Mouse (Mus musculus): Measurements from ENCODE around the gene Adamts2. TPM values are rescaled to one million over a fixed set of nuclear protein-coding genes. Genes with fewer than 3 reads are reported as not detected.

Gene Adamts2
- total RNA-seq (2014; rRNA removed) (1.4 and 2.1 TPM in 2 replicates), polyA plus RNA-seq (2012; rRNA removed) (2.3 and 2.6 TPM in 2 replicates)

DNA sequence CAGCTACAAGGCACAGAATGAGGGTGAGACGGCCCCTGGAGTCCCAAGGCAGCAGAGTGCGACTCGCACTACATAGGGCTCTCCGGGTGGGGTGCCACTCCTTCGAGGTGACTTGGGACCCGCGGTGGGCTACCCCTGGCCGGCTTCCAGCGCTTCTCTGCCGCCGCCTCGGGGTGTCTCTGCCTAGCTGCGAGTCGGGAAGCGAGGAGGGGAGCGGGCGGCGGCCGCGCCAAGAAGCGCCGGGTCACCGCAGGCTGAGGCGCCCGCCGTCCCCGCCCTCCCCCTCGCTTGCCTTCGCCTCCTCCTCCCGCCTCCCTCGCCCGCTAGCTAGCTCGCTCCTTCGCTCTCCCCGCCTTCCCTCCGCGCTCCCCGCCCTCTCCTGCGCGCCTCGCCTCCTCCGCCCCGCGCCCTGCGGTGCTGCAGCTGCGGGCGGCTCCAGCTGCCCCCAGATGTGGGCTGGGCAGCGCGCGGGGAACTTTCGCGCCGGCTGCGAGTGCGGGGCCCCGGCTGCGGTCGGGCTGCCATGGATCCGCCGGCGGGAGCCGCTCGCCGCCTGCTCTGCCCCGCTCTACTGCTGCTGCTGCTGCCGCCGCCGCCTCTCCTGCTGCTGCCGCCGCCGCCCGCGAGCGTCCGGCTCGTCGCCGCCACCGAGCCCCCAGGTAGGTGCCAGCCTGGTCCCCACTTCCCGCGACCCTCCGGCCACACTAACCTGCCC, at the start of gene Adamts2:
Gene Adamts2, plus strand, starts transcription at position 444 of the 715 bp plus-strand sequence.
- WGBS, result 2% methylated on average over 71 of the region's 82 CpGs
- Histone ChIP-seq H3K4me3 (ENCODE audit: insufficient read depth, low read depth, low read length) (peak within 1 kb of the TSS; percentile 57), H3K27me3 (ENCODE audit: control insufficient read depth, insufficient read depth, low read length) (peaks cover 22% of the 10 kb centered on the region), H3K27ac (replicated peaks; ENCODE audit: insufficient read depth, low read depth, low read length) (no peak within 1 kb of the TSS), H3K9ac (ENCODE audit: low read depth, low read length) (peak within 1 kb of the TSS; percentile 64), H3K4me1 (ENCODE audit: control insufficient read depth, insufficient read depth, low read length) (no peaks in the 10 kb centered on the region), H3K36me3 (ENCODE audit: control insufficient read depth, insufficient read depth, low read length) (no peaks in the 10 kb centered on the region), H3K79me2 (ENCODE audit: control insufficient read depth, insufficient read depth, low read length) (no peaks in the 10 kb centered on the region)
- TF ChIP-seq CTCF (IDR thresholded peaks at IDR 0.05; ENCODE audit: low read depth, low read length) (no peak), POLR2A (IDR thresholded peaks at IDR 0.05; ENCODE audit: extremely low read depth, insufficient read depth, low read length) (no peak)
- no peak for DNase-seq (ENCODE audit: extremely low read depth, low read depth, low spot score)

GRCm38 (mm10) chr11:50557064-50557463, 44.8 kb upstream of the Adamts2 start:
- no peaks in the 10 kb centered on the region for H3K4me1 ChIP-seq (ENCODE audit: control insufficient read depth, insufficient read depth, low read length)
- H3K9ac ChIP-seq (ENCODE audit: low read depth, low read length), result no peak overlapping the region
- no peaks in the 10 kb centered on the region for H3K36me3 ChIP-seq (ENCODE audit: control insufficient read depth, insufficient read depth, low read length)
- H3K27me3 ChIP-seq (ENCODE audit: control insufficient read depth, insufficient read depth, low read length), result no peaks in the 10 kb centered on the region
- WGBS, result 92% methylated on average over 3 of the region's 3 CpGs
- H3K27ac ChIP-seq (replicated peaks; ENCODE audit: insufficient read depth, low read depth, low read length), result no peak overlapping the region
- no peak for DNase-seq (ENCODE audit: extremely low read depth, low read depth, low spot score)
- H3K79me2 ChIP-seq (ENCODE audit: control insufficient read depth, insufficient read depth, low read length), result no peaks in the 10 kb centered on the region
- H3K4me3 ChIP-seq (ENCODE audit: insufficient read depth, low read depth, low read length), result no peak overlapping the region
- no peak for TF ChIP-seq CTCF (IDR thresholded peaks at IDR 0.05; ENCODE audit: low read depth, low read length)
- TF ChIP-seq POLR2A (IDR thresholded peaks at IDR 0.05; ENCODE audit: extremely low read depth, insufficient read depth, low read length), result no peak

DNA sequence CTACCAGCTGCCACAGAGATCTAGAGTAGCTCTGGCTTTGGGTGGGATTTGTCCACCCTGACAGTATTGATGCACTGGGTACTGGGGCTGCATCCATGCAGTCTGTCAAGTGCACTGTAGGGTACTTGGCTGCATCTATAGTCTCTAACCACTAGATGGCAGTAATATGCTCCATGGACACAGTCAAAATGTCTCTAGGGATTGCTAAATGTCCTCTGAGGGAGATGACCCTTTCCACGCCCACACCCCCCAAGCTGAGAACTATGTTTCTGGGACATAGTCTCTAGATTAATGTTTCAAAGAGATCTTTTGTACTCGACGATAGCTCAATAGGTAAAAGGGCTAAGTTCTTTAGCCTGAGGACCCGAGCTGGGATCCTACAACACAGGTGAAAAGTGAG, 42.8 kb upstream of the Adamts2 start:
- Histone ChIP-seq H3K79me2 (ENCODE audit: control insufficient read depth, insufficient read depth, low read length) (no peaks in the 10 kb centered on the region), H3K27ac (replicated peaks; ENCODE audit: insufficient read depth, low read depth, low read length) (no peak overlapping the region), H3K4me3 (ENCODE audit: insufficient read depth, low read depth, low read length) (no peak overlapping the region), H3K36me3 (ENCODE audit: control insufficient read depth, insufficient read depth, low read length) (no peaks in the 10 kb centered on the region), H3K4me1 (ENCODE audit: control insufficient read depth, insufficient read depth, low read length) (no peaks in the 10 kb centered on the region), H3K9ac (ENCODE audit: low read depth, low read length) (no peak overlapping the region), H3K27me3 (ENCODE audit: control insufficient read depth, insufficient read depth, low read length) (no peaks in the 10 kb centered on the region)
- peak; percentile 43 for DNase-seq (ENCODE audit: extremely low read depth, low read depth, low spot score)
- 30% methylated on average over 4 of the region's 4 CpGs for WGBS
- no peak for TF ChIP-seq POLR2A (IDR thresholded peaks at IDR 0.05; ENCODE audit: extremely low read depth, insufficient read depth, low read length)
- TF ChIP-seq CTCF (IDR thresholded peaks at IDR 0.05; ENCODE audit: low read depth, low read length), result peak; percentile 56

DNA sequence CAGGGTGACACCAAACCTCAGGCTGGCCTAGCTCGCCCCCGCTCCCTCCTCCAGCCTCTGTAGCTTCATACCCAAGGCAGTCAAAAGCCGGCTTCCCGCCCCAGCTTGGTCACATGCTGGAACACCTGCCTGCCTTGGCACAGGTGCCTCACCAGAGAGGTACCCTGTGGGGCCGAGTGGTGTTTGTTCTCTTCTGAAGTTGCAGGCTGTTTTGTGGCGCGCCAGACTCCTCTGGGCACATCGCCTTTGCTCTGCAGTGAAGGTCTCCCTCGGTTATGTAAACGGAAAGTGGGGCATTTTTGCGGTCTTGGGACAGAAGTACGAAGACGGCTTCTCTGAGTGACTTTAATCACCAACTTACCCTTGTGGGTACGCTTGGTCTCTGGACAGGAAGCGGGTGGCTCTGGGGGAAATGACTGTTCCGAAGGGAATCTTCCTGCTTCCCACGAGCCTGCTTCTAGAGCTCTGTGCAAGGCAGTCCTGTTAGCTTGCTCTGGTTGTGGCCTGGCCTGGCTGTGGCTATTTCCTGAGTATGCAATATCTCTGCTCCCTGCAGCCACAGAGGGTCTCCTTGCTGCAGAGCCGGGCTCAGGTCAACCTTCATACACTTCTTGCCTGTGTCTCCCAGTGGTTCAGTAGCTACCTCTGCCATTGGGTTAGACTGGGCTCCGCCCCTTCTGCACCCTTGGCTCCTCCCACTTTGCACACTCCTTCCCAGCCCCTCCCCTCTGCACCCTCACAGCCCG, 36.2 kb upstream of the Adamts2 start:
- H3K9ac ChIP-seq (ENCODE audit: low read depth, low read length), result no peak overlapping the region
- H3K36me3 ChIP-seq (ENCODE audit: control insufficient read depth, insufficient read depth, low read length), result no peaks in the 10 kb centered on the region
- H3K27ac ChIP-seq (replicated peaks; ENCODE audit: insufficient read depth, low read depth, low read length), result no peak overlapping the region
- no peak for DNase-seq (ENCODE audit: extremely low read depth, low read depth, low spot score)
- no peak for TF ChIP-seq POLR2A (IDR thresholded peaks at IDR 0.05; ENCODE audit: extremely low read depth, insufficient read depth, low read length)
- no peak for TF ChIP-seq CTCF (IDR thresholded peaks at IDR 0.05; ENCODE audit: low read depth, low read length)
- H3K4me3 ChIP-seq (ENCODE audit: insufficient read depth, low read depth, low read length), result no peak overlapping the region
- no peaks in the 10 kb centered on the region for H3K79me2 ChIP-seq (ENCODE audit: control insufficient read depth, insufficient read depth, low read length)
- no peaks in the 10 kb centered on the region for H3K4me1 ChIP-seq (ENCODE audit: control insufficient read depth, insufficient read depth, low read length)
- no peaks in the 10 kb centered on the region for H3K27me3 ChIP-seq (ENCODE audit: control insufficient read depth, insufficient read depth, low read length)
- WGBS, result 62% methylated on average over 20 of the region's 20 CpGs

DNA sequence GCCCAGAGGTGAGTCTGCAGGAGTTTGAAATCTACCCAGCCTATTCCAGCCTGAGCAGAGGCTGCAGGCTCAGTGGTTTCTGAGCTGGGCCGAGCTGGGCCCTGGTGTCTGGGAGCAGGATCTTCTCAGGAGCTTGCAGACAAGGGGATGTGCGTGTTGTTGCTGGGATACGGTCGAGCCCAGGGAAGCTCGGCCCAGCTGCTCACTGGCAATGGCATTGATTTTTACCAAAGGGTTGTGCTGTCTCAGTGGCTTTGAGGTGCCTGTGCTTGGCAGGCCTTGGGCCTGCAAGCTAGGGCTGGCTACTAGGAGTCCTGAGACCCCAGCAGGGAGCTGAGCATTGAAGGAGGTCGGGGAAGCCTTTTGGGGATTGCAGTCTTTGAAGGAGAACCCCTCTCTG, 30.4 kb upstream of the Adamts2 start:
- no peaks in the 10 kb centered on the region for H3K4me1 ChIP-seq (ENCODE audit: control insufficient read depth, insufficient read depth, low read length)
- H3K79me2 ChIP-seq (ENCODE audit: control insufficient read depth, insufficient read depth, low read length), result no peaks in the 10 kb centered on the region
- H3K36me3 ChIP-seq (ENCODE audit: control insufficient read depth, insufficient read depth, low read length), result no peaks in the 10 kb centered on the region
- whole genome bisulfite sequencing, result 64% methylated on average over 6 of the region's 6 CpGs
- H3K27me3 ChIP-seq (ENCODE audit: control insufficient read depth, insufficient read depth, low read length), result no peaks in the 10 kb centered on the region
- DNase-seq (ENCODE audit: extremely low read depth, low read depth, low spot score), result no peak
- H3K9ac ChIP-seq (ENCODE audit: low read depth, low read length), result no peak overlapping the region
- no peak overlapping the region for H3K27ac ChIP-seq (replicated peaks; ENCODE audit: insufficient read depth, low read depth, low read length)
- no peak for TF ChIP-seq CTCF (IDR thresholded peaks at IDR 0.05; ENCODE audit: low read depth, low read length)
- no peak for TF ChIP-seq POLR2A (IDR thresholded peaks at IDR 0.05; ENCODE audit: extremely low read depth, insufficient read depth, low read length)
- H3K4me3 ChIP-seq (ENCODE audit: insufficient read depth, low read depth, low read length), result no peak overlapping the region

GRCm38 (mm10) chr11:50576521-50576920, 25.4 kb upstream of the Adamts2 start:
- DNase-seq (ENCODE audit: extremely low read depth, low read depth, low spot score), result no peak
- no peaks in the 10 kb centered on the region for H3K36me3 ChIP-seq (ENCODE audit: control insufficient read depth, insufficient read depth, low read length)
- TF ChIP-seq POLR2A (IDR thresholded peaks at IDR 0.05; ENCODE audit: extremely low read depth, insufficient read depth, low read length), result no peak
- no peak for TF ChIP-seq CTCF (IDR thresholded peaks at IDR 0.05; ENCODE audit: low read depth, low read length)
- no peak overlapping the region for H3K27ac ChIP-seq (replicated peaks; ENCODE audit: insufficient read depth, low read depth, low read length)
- H3K79me2 ChIP-seq (ENCODE audit: control insufficient read depth, insufficient read depth, low read length), result no peaks in the 10 kb centered on the region
- no peaks in the 10 kb centered on the region for H3K4me1 ChIP-seq (ENCODE audit: control insufficient read depth, insufficient read depth, low read length)
- 59% methylated on average over 4 of the region's 4 CpGs for WGBS
- no peaks in the 10 kb centered on the region for H3K27me3 ChIP-seq (ENCODE audit: control insufficient read depth, insufficient read depth, low read length)
- H3K9ac ChIP-seq (ENCODE audit: low read depth, low read length), result no peak overlapping the region
- H3K4me3 ChIP-seq (ENCODE audit: insufficient read depth, low read depth, low read length), result no peak overlapping the region
